Mouse (Mus musculus) embryonic facial prominence, embryonic 13.5 days (tissue): ENCODE data around the gene Krt33b. TPM values are rescaled to one million over a fixed set of nuclear protein-coding genes. Genes with fewer than 3 reads are reported as not detected.

ENCODE experiments used
- ATAC-seq: fragments of 200-750 bp; cut with Nextera tagmentation; 2 replicates; pipeline ENCODE4 v1.8.0; 2017; ENCODE audit warnings: low read depth; ENCODE audit not compliant: insufficient number of reproducible peaks, insufficient read depth, low FRiP score, low TSS enrichment
- H3K27ac ChIP-seq: fragments of 300-500 bp; sonication (generic); 2 replicates; pipeline ENCODE4 v1.5.1; 2015; ENCODE audit warnings: moderate library complexity, mild to moderate bottlenecking, inconsistent platforms
- H3K27me3 ChIP-seq: fragments of 300-500 bp; sonication (generic); 2 replicates; pipeline ENCODE4 v1.6.1; 2015; ENCODE audit warnings: mild to moderate bottlenecking, inconsistent platforms
- H3K36me3 ChIP-seq: fragments of 300-500 bp; sonication (generic); 2 replicates; pipeline ENCODE4 v1.6.1; 2015; ENCODE audit warnings: mild to moderate bottlenecking, inconsistent platforms
- H3K4me1 ChIP-seq: fragments of 300-500 bp; sonication (generic); 2 replicates; pipeline ENCODE4 v1.6.1; 2015; ENCODE audit warnings: inconsistent platforms
- H3K4me2 ChIP-seq: fragments of 300-500 bp; sonication (generic); 2 replicates; pipeline ENCODE4 v1.6.1; 2015; ENCODE audit warnings: moderate library complexity, mild to moderate bottlenecking, inconsistent platforms
- H3K4me3 ChIP-seq: fragments of 300-500 bp; sonication (generic); 2 replicates; pipeline ENCODE4 v1.5.1; 2015; ENCODE audit warnings: mild to moderate bottlenecking, inconsistent platforms
- H3K9ac ChIP-seq: fragments of 300-500 bp; sonication (generic); 2 replicates; pipeline ENCODE4 v1.6.1; 2015; ENCODE audit warnings: mild to moderate bottlenecking, inconsistent platforms
- H3K9me3 ChIP-seq: fragments of 300-500 bp; sonication (generic); 2 replicates; pipeline ENCODE4 v1.6.1; 2016; ENCODE audit warnings: inconsistent platforms
- WGBS: fragments of 180-500 bp; shearing (Covaris S2); methylation state at CpG from one replicate; pipeline ENCODE4 v1.1.7; 2015; ENCODE audit warnings: mixed read lengths; 5-methylcytosine and 5-hydroxymethylcytosine counted together
- polyA plus RNA-seq: library from polyadenylated mRNA; unstranded; fragments of >200 nt; fragmentation: Nextera tagmentation; extraction: Ambion mirVana; gene quantifications from 2 replicates; pipeline ENCODE4 v1.2.1, GENCODE M21; 2015

The Krt33b gene
- polyA plus RNA-seq: not detected in 2 replicates

DNA sequence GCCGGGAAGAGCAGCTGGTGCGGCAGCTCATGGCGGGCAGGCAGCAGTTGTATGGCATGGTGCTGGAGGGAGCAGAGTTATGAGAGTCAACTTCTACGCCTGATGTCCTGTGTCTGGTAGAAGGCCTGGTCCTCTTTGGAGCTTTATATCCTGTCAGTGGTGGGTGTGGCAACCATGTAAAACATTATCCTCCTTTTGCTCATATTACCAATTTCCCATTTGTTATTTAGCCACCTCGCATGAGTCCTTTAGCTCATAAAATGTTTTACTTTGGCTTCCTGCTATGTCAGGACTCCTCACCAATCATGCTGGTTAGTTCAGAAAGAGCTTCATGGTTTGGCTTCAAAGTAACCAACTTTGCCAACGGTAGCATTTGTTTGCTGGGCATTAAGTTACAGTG is at the start of gene Krt33b:
Gene Krt33b (minus strand): TSS at position 101 of the 400 bp plus-strand sequence.
- whole genome bisulfite sequencing: 90% methylated on average over 6 of the region's 6 CpGs
- no peaks in the 10 kb centered on the region for H3K36me3 ChIP-seq
- 0 out of 2 replicates have a peak, but pooled peaks cover 5% of the 10 kb centered on the region for H3K4me1 ChIP-seq
- H3K4me3 ChIP-seq: no peak within 1 kb of the TSS
- no peaks in the 10 kb centered on the region for H3K9me3 ChIP-seq
- no peaks in the 10 kb centered on the region for H3K27me3 ChIP-seq
- no peak for ATAC-seq
- H3K27ac ChIP-seq: no peak within 1 kb of the TSS
- no peak within 1 kb of the TSS for H3K9ac ChIP-seq
- no peak within 1 kb of the TSS for H3K4me2 ChIP-seq

DNA sequence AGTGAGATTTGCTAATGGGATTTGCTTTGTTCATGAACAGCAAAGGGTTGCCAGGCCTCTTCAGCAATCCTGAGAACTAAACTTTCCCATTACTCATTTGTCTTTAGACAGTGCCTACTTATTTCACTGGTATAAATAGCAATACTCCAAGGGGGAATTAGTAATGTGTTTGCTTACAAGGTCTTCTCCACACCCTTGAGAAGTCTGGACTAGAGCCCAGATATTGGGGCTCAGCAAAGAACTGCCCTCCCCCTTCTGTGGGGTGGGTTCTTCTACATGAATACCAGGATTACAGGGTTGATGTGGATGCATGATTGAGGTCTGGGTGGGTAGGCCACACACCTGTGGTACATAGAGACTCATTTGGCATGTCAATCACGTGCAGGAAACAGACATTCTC is 44.2 kb upstream of the Krt33b start:
- H3K4me1 ChIP-seq: no peaks in the 10 kb centered on the region
- no peaks in the 10 kb centered on the region for H3K27me3 ChIP-seq
- no peaks in the 10 kb centered on the region for H3K9me3 ChIP-seq
- no peak for ATAC-seq
- no peak overlapping the region for H3K9ac ChIP-seq
- no peaks in the 10 kb centered on the region for H3K36me3 ChIP-seq
- H3K4me3 ChIP-seq: no peak overlapping the region
- no peak overlapping the region for H3K4me2 ChIP-seq
- H3K27ac ChIP-seq: 0 out of 2 replicates have a peak overlapping the region, but pooled peaks have one; percentile 40
- 44% methylated on average over 1 of the region's 1 CpGs for WGBS

DNA sequence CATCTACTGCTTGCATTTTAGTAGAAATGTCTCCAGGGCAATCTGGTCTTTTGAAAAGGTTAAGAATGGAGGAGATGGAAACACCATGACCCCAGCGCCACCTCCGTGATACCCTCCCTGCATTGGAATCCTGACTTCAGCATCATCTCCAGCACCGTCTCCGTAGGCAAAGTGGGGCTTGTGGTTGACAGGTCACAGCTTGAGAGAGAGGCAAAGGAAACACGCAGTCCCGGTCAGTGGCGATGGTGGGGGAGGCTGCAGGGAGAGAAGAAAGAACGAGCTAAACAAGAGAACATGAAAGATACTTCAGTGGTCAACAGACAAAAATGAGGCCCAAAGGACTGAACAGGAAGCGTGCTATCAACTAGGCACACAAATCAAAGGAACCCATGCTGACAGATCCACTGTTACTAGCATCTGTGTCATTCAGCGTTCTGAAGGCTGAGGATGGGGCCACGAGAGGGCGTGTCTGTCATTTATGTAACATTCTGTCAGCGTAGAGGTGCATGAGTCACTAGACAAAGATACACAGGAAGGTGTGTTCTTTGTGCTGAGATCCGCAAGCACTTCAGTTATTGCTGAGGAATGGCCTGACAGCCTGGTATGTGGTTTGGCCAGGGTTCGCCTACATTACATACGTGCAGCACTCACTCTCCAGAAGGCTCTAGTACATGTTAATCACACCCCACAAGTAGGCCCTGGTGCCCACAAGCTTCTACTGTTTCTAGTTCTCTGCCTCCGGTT is 37.8 kb upstream of the Krt33b start:
- H3K4me2 ChIP-seq: no peak overlapping the region
- ATAC-seq: no peak
- H3K27me3 ChIP-seq: no peaks in the 10 kb centered on the region
- H3K9me3 ChIP-seq: no peaks in the 10 kb centered on the region
- no peaks in the 10 kb centered on the region for H3K36me3 ChIP-seq
- no peak overlapping the region for H3K4me3 ChIP-seq
- H3K4me1 ChIP-seq: no peaks in the 10 kb centered on the region; the same call in 1 of the 2 replicates
- WGBS: 69% methylated on average over 17 of the region's 17 CpGs
- 0 out of 2 replicates have a peak overlapping the region, but pooled peaks have one; percentile 28 for H3K27ac ChIP-seq
- H3K9ac ChIP-seq: no peak overlapping the region

DNA sequence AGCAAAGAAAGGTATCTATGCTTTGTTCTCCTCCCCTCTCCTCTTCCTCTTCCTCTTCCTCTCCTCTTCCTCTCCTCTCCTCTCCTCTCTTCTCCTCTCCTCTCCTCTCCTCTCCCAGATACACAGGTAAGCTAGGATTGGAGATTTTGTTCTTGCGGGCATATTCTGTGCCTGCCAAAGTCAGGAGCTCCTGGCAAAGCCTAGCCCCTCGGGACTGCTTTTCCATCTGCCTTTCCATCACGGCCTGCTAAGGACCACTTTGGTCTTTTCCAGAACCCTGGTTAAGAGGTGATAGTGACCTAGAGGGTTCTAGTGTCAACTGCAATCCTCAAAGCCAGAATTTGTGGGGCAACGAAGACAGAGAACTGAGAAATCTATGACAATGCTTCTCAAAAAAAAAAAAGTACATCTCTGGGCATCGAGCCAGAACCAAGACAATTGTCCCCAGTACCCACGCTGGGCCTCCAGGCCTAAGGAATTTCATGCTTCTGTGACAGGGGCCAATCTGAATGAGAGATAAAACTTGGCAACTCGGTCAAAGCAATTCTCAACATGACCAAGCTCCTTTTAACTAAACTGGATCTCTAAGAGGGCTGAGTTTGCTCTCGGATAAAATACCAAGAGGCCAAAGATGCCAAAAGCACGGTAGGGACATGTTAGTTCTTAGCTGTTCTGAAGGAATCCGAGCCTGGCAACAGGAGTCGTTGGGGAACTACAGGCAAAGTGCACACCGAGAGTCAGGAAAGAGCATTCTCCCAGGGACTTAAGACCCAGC is 36.8 kb upstream of the Krt33b start:
- no peaks in the 10 kb centered on the region for H3K36me3 ChIP-seq
- no peaks in the 10 kb centered on the region for H3K9me3 ChIP-seq
- no peak overlapping the region for H3K4me2 ChIP-seq
- H3K4me1 ChIP-seq: no peaks in the 10 kb centered on the region; the same call in 1 of the 2 replicates
- no peak overlapping the region for H3K4me3 ChIP-seq
- ATAC-seq: no peak
- no peaks in the 10 kb centered on the region for H3K27me3 ChIP-seq
- no peak overlapping the region for H3K9ac ChIP-seq
- no peak overlapping the region for H3K27ac ChIP-seq
- WGBS: 72% methylated on average over 12 of the region's 12 CpGs

DNA sequence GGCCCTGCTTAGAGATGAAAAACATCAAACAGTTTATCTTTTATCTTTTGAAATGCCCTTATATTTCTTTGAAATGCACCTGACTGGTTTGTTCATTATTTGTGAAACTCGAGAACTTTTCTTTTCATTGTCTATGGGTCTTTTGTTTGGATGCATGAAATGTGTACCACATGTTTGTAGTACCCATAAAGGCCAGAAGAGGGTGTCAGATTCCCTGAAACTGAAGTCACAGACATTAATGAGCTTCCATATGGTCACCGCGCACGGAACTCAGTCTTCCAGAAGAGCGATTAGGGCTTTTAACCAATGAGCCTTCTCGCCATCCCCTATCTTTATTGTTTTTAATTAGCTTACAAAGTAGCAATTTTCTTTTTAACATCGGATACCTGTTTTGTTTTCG is 29.2 kb upstream of the Krt33b start:
- H3K9ac ChIP-seq: no peak overlapping the region
- no peak overlapping the region for H3K4me2 ChIP-seq
- no peak overlapping the region for H3K4me3 ChIP-seq
- no peak overlapping the region for H3K27ac ChIP-seq
- H3K36me3 ChIP-seq: no peaks in the 10 kb centered on the region
- no peaks in the 10 kb centered on the region for H3K9me3 ChIP-seq
- 66% methylated on average over 8 of the region's 8 CpGs for WGBS
- H3K27me3 ChIP-seq: no peaks in the 10 kb centered on the region
- no peak for ATAC-seq
- H3K4me1 ChIP-seq: no peaks in the 10 kb centered on the region

DNA sequence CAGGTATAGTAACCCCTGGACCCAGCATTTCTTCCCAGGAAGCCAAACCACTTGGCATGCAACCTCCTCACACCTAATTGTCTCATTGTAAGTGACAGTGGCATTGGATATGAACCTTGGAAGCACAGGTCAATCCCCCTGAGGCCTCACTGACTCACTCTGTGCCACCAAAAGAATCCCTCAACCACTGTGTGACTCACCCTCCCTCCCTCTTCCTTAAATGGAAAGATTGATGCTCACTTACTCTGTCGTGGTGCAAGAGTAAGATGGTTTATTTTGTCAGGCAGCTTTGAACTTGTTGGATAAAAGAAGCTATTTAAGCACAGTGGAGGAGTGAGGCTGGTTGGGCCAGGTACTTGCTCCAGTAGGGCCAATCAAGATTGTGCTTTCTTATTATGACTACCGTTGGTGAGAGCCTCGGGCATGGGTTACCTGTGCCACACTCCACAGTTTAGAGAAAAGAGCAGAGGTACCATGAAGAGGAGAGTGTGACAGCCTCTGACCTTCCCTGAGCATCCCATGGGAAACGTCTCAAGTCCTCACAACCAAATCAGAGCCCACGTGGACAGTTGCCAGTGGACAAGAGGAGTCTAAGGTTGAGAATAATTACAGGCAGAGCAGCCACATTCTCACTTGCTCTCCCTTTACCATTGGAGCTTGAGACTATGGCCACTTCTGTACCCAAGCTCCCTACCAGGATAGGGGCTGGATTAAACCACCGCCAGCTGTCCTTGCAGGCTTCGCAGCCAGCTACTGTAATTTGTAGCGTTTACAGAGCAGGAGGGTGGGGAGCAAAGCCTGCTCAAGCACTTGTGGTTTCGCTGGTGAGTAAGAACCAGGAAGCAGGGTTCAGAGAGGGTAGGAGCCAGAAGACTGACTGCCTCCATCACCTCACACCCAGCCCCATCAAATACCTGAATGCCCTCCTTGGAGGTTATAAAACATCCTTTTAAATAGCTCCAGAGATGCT is 26.3 kb upstream of the Krt33b start:
- 70% methylated on average over 9 of the region's 9 CpGs for WGBS
- H3K27ac ChIP-seq: no peak overlapping the region
- no peaks in the 10 kb centered on the region for H3K27me3 ChIP-seq
- H3K4me3 ChIP-seq: no peak overlapping the region
- H3K4me1 ChIP-seq: no peaks in the 10 kb centered on the region
- ATAC-seq: no peak
- H3K36me3 ChIP-seq: no peaks in the 10 kb centered on the region
- H3K4me2 ChIP-seq: no peak overlapping the region
- H3K9me3 ChIP-seq: no peaks in the 10 kb centered on the region
- H3K9ac ChIP-seq: no peak overlapping the region

DNA sequence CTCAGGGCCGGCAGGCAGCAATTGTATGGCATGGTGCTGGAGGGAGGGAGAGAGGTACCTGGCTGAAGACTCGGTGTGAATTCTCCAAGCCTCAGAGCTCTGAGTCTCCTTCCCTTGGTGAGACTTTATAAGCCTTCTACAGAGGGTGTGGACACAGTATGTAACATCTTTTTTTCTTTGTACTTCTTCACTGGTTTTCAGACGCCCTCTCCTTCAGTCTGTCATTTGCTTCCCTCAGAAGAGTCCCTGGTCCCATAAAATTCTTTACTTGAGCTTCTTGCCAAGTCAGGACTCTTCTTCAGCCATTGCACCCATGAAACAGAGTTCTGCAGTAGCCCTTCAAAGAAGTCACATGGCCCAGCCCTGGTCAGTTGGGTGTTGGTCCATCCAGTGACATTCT is 20.8 kb upstream of the Krt33b start, which contains the start of gene Krt31:
Gene Krt31 (minus strand): TSS at position 101 of the 400 bp plus-strand sequence.
- Histone ChIP-seq H3K4me1 (no peaks in the 10 kb centered on the region), H3K27ac (no peak within 1 kb of the TSS), H3K9ac (no peak within 1 kb of the TSS), H3K4me3 (no peak within 1 kb of the TSS), H3K27me3 (no peaks in the 10 kb centered on the region), H3K4me2 (no peak within 1 kb of the TSS), H3K9me3 (no peaks in the 10 kb centered on the region), H3K36me3 (no peaks in the 10 kb centered on the region)
- WGBS: 77% methylated on average over 3 of the region's 3 CpGs
- ATAC-seq: no peak

DNA sequence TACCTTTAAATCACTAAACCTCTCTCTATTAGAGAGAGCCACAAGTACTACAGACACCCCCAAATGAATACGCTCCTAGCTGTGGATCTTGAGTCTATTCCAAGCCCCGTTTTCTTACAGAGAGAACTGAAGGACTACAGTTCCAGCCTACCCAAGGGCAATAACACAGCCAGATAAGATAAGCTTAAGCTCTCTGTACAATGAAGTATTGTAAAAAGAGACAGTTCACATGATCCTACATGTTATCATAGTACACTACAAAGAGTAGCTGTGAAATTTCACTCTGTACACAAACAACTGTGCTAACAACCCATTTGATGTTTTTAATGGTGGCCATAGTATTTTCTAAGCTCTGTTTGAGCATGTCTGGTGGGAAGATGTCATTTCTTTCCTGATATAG is 17.5 kb upstream of the Krt33b start:
- 86% methylated on average over 2 of the region's 2 CpGs for WGBS
- Histone ChIP-seq H3K4me2 (no peak overlapping the region), H3K27me3 (no peaks in the 10 kb centered on the region), H3K9ac (no peak overlapping the region), H3K9me3 (no peaks in the 10 kb centered on the region), H3K36me3 (no peaks in the 10 kb centered on the region), H3K4me1 (no peaks in the 10 kb centered on the region), H3K4me3 (no peak overlapping the region), H3K27ac (no peak overlapping the region)
- ATAC-seq: no peak

DNA sequence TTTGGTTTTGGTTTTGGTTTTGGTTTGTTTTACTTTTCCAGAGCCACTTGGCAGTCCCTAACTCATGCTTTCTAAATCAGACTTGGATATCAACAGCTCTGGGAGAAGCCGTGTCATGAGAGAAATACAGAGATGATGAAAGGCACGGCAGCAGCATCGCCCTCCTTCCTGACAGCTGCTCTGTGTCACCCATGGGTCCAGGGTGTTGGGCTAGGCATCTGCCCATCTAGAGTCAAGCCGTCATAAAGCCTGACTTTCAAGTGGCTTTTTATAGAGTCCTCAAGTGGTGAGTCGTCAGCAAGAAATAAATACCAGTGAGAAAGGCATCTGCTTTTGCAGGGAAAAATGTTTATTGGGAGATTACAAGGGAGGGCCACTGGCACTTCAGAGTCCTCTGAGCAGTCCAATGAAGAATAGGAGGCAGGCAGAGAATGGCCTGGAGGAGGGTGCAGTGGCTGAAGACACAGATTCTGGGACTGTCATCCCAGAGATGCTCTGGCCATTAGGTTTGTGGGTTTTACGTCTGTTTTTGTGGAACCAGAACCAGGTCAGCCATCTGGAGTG is 16.7 kb upstream of the Krt33b start:
- no peaks in the 10 kb centered on the region for H3K27me3 ChIP-seq
- no peak overlapping the region for H3K4me3 ChIP-seq
- no peak for ATAC-seq
- WGBS: 85% methylated on average over 6 of the region's 6 CpGs
- no peak overlapping the region for H3K9ac ChIP-seq
- H3K9me3 ChIP-seq: no peaks in the 10 kb centered on the region
- no peak overlapping the region for H3K27ac ChIP-seq
- no peaks in the 10 kb centered on the region for H3K36me3 ChIP-seq
- no peaks in the 10 kb centered on the region for H3K4me1 ChIP-seq
- no peak overlapping the region for H3K4me2 ChIP-seq

DNA sequence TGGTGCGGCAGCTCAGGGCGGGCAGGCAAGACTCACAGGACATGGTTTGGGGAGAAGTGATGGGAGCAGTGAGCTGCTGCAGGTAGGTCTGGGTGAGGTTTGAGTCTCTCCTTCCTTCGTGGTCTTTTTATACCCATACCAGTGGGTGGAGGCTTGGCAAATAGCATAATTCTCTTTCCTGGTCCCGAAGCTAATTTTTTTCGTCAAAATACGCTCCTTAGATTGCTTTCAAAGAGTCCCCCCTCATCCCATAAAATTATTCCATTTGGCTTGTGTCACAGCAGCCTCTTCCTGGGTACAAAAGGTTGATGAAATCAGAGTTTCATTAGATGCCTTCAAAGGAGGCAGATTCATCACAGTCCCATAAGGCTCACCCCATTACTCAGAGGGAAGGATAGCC is 11.8 kb upstream of the Krt33b start, which contains the start of gene Krt34:
Gene Krt34 (minus strand): TSS at position 101 of the 400 bp plus-strand sequence.
- Histone ChIP-seq H3K27ac (no peak within 1 kb of the TSS), H3K36me3 (no peaks in the 10 kb centered on the region), H3K4me2 (no peak within 1 kb of the TSS), H3K4me3 (no peak within 1 kb of the TSS), H3K9me3 (no peaks in the 10 kb centered on the region), H3K4me1 (no peaks in the 10 kb centered on the region), H3K9ac (no peak within 1 kb of the TSS), H3K27me3 (no peaks in the 10 kb centered on the region)
- WGBS: 84% methylated on average over 6 of the region's 6 CpGs
- no peak for ATAC-seq

DNA sequence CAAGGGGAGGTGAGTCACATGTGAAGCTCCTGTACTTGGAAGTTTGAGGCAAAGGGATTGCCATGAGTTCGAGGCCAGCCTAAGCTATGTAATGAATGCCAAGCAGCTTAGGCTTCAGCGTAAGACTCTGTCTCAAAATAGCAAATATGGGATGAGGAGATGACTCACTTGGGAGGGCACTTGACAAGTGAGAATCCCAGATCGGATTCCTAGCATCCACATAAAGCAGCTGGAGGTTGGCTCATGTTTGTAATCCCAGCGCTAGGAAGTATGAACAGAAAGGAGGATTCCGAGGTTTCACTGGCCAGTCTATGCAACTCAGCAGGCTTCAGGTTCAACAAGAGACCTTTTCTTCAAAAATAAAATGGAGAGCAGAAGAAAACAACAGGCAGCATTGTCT is 8.2 kb downstream of the Krt33b start:
- H3K4me2 ChIP-seq: no peak overlapping the region
- no peaks in the 10 kb centered on the region for H3K4me1 ChIP-seq
- no peaks in the 10 kb centered on the region for H3K9me3 ChIP-seq
- no peak for ATAC-seq
- WGBS: 76% methylated on average over 5 of the region's 5 CpGs
- no peak overlapping the region for H3K4me3 ChIP-seq
- no peaks in the 10 kb centered on the region for H3K27me3 ChIP-seq
- no peaks in the 10 kb centered on the region for H3K36me3 ChIP-seq
- no peak overlapping the region for H3K9ac ChIP-seq
- H3K27ac ChIP-seq: no peak overlapping the region
